Mouse (Mus musculus) megakaryocyte, embryonic 14.5 days (primary cell): ENCODE measurements around the gene Hist1h2bg.
"Not testable (repeated sequence)": the region's sequence is repeated elsewhere in the genome, so short reads cannot be mapped to it uniquely, and the experiment has no call there.

Experiments used
- FLI1 ChIP-seq: IDR thresholded peaks from 2 replicates; pipeline ENCODE4 v1.6.1; 2012; ENCODE audit warnings: low read length, inconsistent platforms, mixed read lengths
- GATA1 ChIP-seq: IDR thresholded peaks from 3 replicates; pipeline ENCODE4 v1.6.1; 2012; ENCODE audit warnings: mixed read lengths, low read length, inconsistent platforms, borderline replicate concordance

- TF ChIP-seq GATA1, FLI1: not testable (repeated sequence)
Observed at GRCm38 (mm10) chr13:23571504-23572217, 465 bp downstream of the Hist1h2bg start.
